Mouse (Mus musculus) cerebellum, postnatal 14 days (tissue): ENCODE measurements around the gene Apoa1.
A peak's percentile ranks its signal among the peaks of the same experiment; 100 is the strongest.

Source experiments
- DNase-seq, 2 experiments: peaks; one replicate each; pipeline ENCODE4 v3.0.0; 2021; ENCODE audit warnings: mixed read lengths in 2 of 2

Apoa1 gene

DNA sequence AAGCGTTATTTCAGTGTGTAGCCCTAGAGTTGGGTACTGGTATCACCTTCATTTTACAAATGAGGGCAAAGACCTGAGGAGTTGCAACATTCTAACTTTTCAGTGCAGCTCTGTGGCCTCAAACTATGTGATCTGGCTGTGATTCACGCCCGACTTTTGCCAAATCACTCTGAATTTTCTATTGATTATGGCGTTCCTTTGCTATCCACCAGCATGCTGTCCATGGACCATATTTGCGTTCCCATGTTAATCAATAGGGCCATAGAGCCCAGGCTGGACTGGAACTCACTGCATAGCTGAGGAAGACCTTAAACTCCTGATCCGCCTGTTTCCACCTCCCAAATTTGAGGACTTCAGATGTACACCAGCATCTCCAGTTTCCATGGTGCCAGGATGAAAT is 30.7 kb downstream of the Apoa1 start:
- no peak for DNase-seq

DNA sequence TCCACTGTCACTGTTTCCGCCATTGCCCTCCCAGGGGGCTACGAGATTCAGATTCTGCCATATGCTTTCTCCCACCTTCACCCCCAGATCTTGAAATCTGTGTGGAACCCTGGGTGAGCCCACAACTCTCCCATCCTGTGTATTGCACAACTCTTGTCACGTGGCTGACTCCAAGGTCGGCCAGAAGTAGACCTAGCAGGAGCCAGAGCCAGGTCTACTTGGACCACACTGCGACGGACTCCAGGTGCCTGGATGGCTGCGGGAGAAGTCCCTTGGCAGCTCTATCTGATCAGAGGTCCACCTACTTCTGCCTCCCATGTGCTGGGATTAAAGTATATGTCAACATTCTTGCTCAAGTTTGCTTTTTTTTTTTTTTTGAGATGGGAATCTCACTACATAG is 32.8 kb downstream of the Apoa1 start:
- no peak for DNase-seq

DNA sequence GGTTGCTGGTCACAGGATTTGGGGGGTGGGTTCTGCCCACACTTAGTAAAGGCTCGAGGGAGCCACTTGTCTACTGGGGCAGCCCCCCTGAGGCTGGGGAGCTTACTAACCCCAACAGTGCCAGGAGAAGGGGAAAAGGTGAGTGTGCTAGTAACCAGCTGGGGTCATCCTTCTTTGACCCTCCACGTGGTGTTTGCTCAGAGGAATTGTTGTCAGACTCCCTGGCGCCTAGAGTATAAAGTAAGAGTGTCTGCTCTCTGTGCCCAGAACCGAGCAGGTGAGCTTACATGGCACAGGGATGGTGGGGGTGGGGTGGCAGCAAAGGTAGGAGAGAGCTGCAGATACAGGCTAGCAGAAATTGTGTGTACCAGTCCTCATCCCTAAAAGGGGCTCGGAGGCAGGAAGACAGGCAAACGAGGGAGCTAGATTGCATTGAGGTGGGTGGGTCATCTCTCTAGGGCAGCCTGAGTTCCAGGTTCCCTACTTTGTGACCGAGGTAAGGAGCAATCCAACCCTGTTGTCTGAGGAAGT is 40.0 kb downstream of the Apoa1 start, which contains the start of gene Apoa5:
TSS of gene Apoa5 (plus strand) at position 291 of the 531 bp plus-strand sequence.
- DNase-seq: no peak

DNA sequence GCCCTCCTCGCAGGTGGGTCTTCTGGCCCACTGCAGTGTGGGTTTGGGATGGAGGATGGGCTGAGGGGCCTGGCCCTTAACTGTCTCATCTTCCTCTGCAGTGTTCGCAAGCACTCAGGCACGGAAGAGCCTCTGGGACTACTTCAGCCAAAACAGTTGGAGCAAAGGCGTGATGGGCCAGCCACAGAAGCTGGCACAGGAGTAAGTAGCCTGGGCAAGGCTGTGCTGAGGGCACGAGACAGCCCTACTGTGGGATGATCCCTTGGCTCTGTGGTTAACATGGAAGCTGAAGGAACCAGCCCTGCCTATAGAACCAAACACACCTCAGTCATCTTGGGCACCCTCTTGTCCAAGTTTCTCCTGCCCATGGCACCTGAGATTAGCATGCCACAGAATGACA is 40.7 kb downstream of the Apoa1 start:
- DNase-seq: no peak

DNA sequence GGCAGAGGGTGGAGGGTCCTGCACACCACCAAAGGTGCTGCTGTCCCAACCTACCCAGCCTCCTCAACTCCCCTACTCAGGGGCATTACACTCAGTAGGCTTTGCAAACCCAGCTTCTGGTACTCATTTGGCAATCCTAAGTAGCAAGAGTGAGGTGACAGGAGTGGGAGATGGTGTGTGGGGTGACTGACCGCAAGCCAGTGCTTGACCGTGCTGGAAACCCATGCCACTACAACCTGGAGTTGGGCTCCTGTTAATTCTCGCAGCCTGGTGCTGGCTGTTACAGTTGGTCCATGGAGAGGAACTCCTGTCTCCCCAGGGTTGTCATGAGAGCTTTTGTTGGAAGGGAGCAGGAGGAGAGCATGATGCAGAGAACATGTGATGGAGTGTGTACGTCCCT is 42.4 kb downstream of the Apoa1 start:
- no peak for DNase-seq

DNA sequence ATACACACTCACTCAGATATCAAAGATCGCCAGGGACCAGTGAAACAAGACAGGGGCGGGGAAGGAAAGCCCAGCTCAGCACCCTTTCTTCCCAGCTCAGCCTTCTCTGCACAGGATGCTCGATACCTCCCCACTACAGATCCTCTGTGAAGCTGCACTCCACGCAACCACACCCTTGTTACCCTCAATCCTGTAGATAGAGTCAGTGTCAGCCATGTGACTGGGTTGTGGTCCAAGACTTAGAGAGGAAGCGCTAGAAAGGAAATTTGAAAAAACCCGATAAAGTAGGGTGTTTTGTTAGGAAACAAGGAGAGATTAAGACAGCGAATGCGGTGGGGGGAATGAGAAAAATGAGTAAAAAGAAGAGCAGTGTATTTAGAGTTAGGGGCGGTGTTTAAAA is 43.7 kb downstream of the Apoa1 start:
- no peak for DNase-seq

DNA sequence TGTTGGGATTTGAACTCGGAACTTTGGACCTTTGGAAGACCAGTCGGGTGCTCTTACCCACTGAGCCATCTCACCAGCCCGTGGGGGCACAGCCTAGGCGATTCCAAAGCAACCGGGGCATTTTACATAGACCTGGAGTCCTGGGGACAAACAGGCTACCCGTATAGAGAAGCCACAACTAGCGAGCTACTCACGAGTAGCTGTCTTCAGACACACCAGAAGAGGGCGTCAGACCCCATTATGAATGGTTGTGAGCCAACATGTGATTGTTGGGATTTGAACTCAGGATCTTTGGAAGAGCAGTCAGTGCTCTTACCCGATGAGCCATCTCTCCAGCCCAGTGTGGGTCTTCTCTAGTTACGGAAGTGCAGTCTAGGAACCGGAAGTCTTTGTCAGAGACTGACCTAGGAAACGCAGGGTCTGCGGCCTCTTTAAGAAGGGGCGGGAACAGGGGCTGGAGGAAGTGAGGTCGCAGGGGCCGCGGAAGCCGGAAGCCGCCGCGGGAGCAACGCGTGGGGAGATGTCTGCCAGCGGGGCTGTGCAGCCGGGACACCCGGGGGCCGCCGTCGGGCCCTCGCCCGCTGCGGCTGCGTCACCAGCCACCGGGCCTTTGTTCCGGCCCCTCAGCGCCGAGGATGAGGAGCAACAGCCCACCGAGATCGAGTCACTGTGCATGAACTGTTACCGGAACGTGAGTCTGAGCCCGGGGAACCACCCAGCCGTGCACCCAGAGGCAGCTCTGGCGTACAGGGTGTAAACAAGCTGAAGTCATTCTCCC is 44.5 kb downstream of the Apoa1 start, which contains the start of gene Zpr1:
TSS of gene Zpr1 (plus strand) at position 388 of the 778 bp plus-strand sequence.
- DNase-seq: peak; percentile 85 to 89

DNA sequence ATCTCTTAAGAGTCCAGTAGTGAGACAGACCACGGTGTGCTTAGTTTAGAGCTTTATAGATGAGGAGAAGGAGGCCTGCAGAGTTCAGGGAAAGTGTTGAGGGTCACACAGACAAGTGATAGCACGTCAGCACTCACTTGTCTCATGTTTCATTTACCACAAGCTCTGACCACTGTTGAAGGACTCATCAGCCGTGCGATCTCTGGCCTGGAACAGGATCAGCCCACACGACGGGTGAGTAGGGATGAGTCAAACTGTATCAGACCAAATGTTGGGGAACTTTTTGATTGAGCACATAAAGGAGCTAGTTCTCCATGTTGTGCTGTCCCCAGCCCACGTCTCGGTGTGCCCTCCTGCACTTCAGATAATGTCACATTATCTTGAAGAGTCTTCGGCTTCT is 46.1 kb downstream of the Apoa1 start:
- no peak for DNase-seq
